Mouse (Mus musculus) MEL (cell line): ENCODE measurements around the gene Gfra4. TPM values are rescaled to one million over a fixed set of nuclear protein-coding genes. Genes with fewer than 3 reads are reported as not detected.

Experiments used
- DNase-seq: peaks from one replicate; pipeline ENCODE4 v3.0.0; 2011; ENCODE audit warnings: low read depth, low spot score
- H3K27ac ChIP-seq: 2 replicates; pipeline ENCODE4 v1.5.1; 2012; ENCODE audit warnings: low read depth, mild to moderate bottlenecking, control low read depth, low read length, moderate library complexity; ENCODE audit not compliant: control insufficient read depth
- H3K27me3 ChIP-seq, 2 experiments: fragments of 150-350 bp in 1 of 2; sonication (generic) in 1 of 2; 2 replicates each; pipeline ENCODE4 v1.6.1; 2012; ENCODE audit warnings: low read length in 2 of 2, mild to moderate bottlenecking in 2 of 2, improper control_type of control experiment in 1 of 2, moderate library complexity in 1 of 2; ENCODE audit not compliant: insufficient read depth in 2 of 2, control insufficient read depth in 1 of 2
- H3K36me3 ChIP-seq, 2 experiments: 2 replicates each; pipeline ENCODE4 v1.6.1; 2012 to 2014; ENCODE audit warnings: low read length in 2 of 2, improper control_type of control experiment in 1 of 2, inconsistent platforms in 1 of 2, mild to moderate bottlenecking in 1 of 2; ENCODE audit not compliant: insufficient read depth in 2 of 2, control insufficient read depth in 1 of 2
- H3K4me1 ChIP-seq, 2 experiments: fragments of 150-350 bp in 1 of 2; sonication (generic) in 1 of 2; 2 replicates each; pipeline ENCODE4 v1.6.1; 2012; ENCODE audit warnings: low read length in 2 of 2, improper control_type of control experiment in 1 of 2, mild to moderate bottlenecking in 1 of 2; ENCODE audit not compliant: insufficient read depth in 2 of 2, control insufficient read depth in 1 of 2
- H3K4me3 ChIP-seq, 2 experiments: fragments of 150-350 bp in 1 of 2; sonication (generic) in 1 of 2; 2 replicates each; pipeline ENCODE4 v1.5.1; 2012; ENCODE audit warnings: low read depth in 2 of 2, low read length in 2 of 2, mild to moderate bottlenecking in 2 of 2, moderate library complexity in 2 of 2, control low read depth in 1 of 2, improper control_type of control experiment in 1 of 2; ENCODE audit not compliant: control insufficient read depth in 1 of 2, insufficient read depth in 1 of 2
- H3K79me2 ChIP-seq: 2 replicates; pipeline ENCODE4 v1.6.1; 2012; ENCODE audit warnings: mild to moderate bottlenecking, low read length, moderate library complexity; ENCODE audit not compliant: control insufficient read depth, poor library complexity, insufficient read depth
- H3K9ac ChIP-seq: 2 replicates; pipeline ENCODE4 v1.6.1; 2012; ENCODE audit warnings: low read depth, mild to moderate bottlenecking, control low read depth, low read length, moderate library complexity; ENCODE audit not compliant: control insufficient read depth, poor library complexity, severe bottlenecking
- H3K9me3 ChIP-seq: fragments of 150-350 bp; sonication (generic); replicated peaks from 2 replicates; pipeline ENCODE4 v1.6.1; 2012; ENCODE audit warnings: mild to moderate bottlenecking, low read length, improper control_type of control experiment, moderate library complexity; ENCODE audit not compliant: insufficient read depth
- BHLHE40 ChIP-seq: IDR thresholded peaks from 2 replicates; pipeline ENCODE4 v1.6.1; 2012; ENCODE audit warnings: low read depth, mild to moderate bottlenecking, inconsistent platforms, low read length, improper control_type of control experiment, borderline replicate concordance
- ELF1 ChIP-seq: IDR thresholded peaks from 2 replicates; pipeline ENCODE4 v1.6.1; 2014; ENCODE audit warnings: low read depth, mild to moderate bottlenecking, inconsistent platforms, low read length, improper control_type of control experiment, moderate library complexity
- EP300 ChIP-seq, 2 experiments: IDR thresholded peaks; 2 replicates each; pipeline ENCODE4 v1.6.1; 2011; ENCODE audit warnings: improper control_type of control experiment in 2 of 2, low read length in 2 of 2, low read depth in 1 of 2, mild to moderate bottlenecking in 1 of 2
- ETS1 ChIP-seq: IDR thresholded peaks from 2 replicates; pipeline ENCODE4 v1.6.1; 2012; ENCODE audit warnings: low read depth, mild to moderate bottlenecking, inconsistent platforms, low read length, improper control_type of control experiment, moderate library complexity
- GABPA ChIP-seq: IDR thresholded peaks from 2 replicates; pipeline ENCODE4 v1.6.1; 2012; ENCODE audit warnings: low read depth, mild to moderate bottlenecking, inconsistent platforms, low read length, improper control_type of control experiment, moderate library complexity
- MAX ChIP-seq: IDR thresholded peaks from 2 replicates; pipeline ENCODE4 v1.6.1; 2011; ENCODE audit warnings: low read length, improper control_type of control experiment
- MAZ ChIP-seq: IDR thresholded peaks from 2 replicates; pipeline ENCODE4 v1.6.1; 2012; ENCODE audit warnings: low read depth, mild to moderate bottlenecking, inconsistent platforms, low read length, improper control_type of control experiment
- MYB ChIP-seq: IDR thresholded peaks from 2 replicates; pipeline ENCODE4 v1.6.1; 2011; ENCODE audit warnings: mild to moderate bottlenecking, low read depth, low read length, improper control_type of control experiment
- NRF1 ChIP-seq: IDR thresholded peaks from 2 replicates; pipeline ENCODE4 v1.6.1; 2014; ENCODE audit warnings: low read depth, mild to moderate bottlenecking, inconsistent platforms, low read length, improper control_type of control experiment, moderate library complexity; ENCODE audit not compliant: poor library complexity, insufficient read depth, severe bottlenecking
- POLR2AphosphoS2 ChIP-seq: IDR thresholded peaks from 2 replicates; pipeline ENCODE4 v1.6.1; 2011; ENCODE audit warnings: low read length, improper control_type of control experiment
- POLR2AphosphoS5 ChIP-seq: IDR thresholded peaks from 2 replicates; pipeline ENCODE4 v1.6.1; 2012; ENCODE audit warnings: low read depth, borderline replicate concordance, mild to moderate bottlenecking, inconsistent platforms, low read length, moderate library complexity, mixed read lengths
- TBP ChIP-seq: IDR thresholded peaks from 2 replicates; pipeline ENCODE4 v1.8.0; 2011; ENCODE audit warnings: low read depth, low read length, improper control_type of control experiment
- TCF12 ChIP-seq: IDR thresholded peaks from 2 replicates; pipeline ENCODE4 v1.6.1; 2014; ENCODE audit warnings: low read depth, mild to moderate bottlenecking, inconsistent platforms, low read length, improper control_type of control experiment, moderate library complexity
- UBTF ChIP-seq: IDR thresholded peaks from 2 replicates; pipeline ENCODE4 v1.6.1; 2012; ENCODE audit warnings: low read depth, mild to moderate bottlenecking, inconsistent platforms, low read length, improper control_type of control experiment, moderate library complexity, borderline replicate concordance; ENCODE audit not compliant: insufficient read depth
- polyA plus RNA-seq, 2 experiments: library from polyadenylated mRNA; stranded (reverse) in 1 of 2; unstranded in 1 of 2; fragments of >175 nt in 1 of 2; fragments of >200 nt in 1 of 2; gene quantifications; 2 replicates each; pipeline versions ENCODE4 v1.2.1 to v1.2.4; 2012; ENCODE audit warnings: low replicate concordance in 2 of 2, low read depth in 1 of 2; ENCODE audit not compliant: insufficient read length in 2 of 2, insufficient read depth in 1 of 2, missing spikeins in 1 of 2
- total RNA-seq: library from RNA; depleted of rRNA; stranded (reverse); fragments of 300-350 nt; gene quantifications from 2 replicates; pipeline ENCODE4 v1.2.3, GENCODE M21; 2012

The Gfra4 gene
- total and polyA plus RNA-seq, 3 experiments, result not detected

GRCm38 (mm10) chr2:131037226-131037990 is 5.5 kb downstream of the Gfra4 start:
- TF ChIP-seq TBP (no peak), MAZ (no peak), EP300 (IDR thresholded peaks at IDR 0.05; ENCODE audit: low read depth in 1 of 2, low read length in 2 of 2) (peak in 1 of 2 experiments; percentile 6; a peak in 1 of 4 replicates), TCF12 (peak; percentile 70; the same call in 1 of the 2 replicates), MYB (no peak), BHLHE40 (peak; percentile 52; the same call in 1 of the 2 replicates), POLR2AphosphoS2 (no peak), GABPA (no peak), POLR2AphosphoS5 (no peak), MAX (no peak), ELF1 (no peak), UBTF (no peak), NRF1 (peak; percentile 67; the same call in 1 of the 2 replicates), ETS1 (0 out of 2 replicates have a peak, but pooled peaks have one; percentile 31)
- H3K79me2 ChIP-seq, result no peaks in the 10 kb centered on the region
- H3K27ac ChIP-seq, result no peak overlapping the region
- H3K4me1 ChIP-seq, result no peaks in the 10 kb centered on the region
- no peaks in the 10 kb centered on the region for H3K27me3 ChIP-seq
- H3K9me3 ChIP-seq, result no peaks in the 10 kb centered on the region
- no peak overlapping the region for H3K9ac ChIP-seq
- no peaks in the 10 kb centered on the region for H3K36me3 ChIP-seq
- no peak overlapping the region for H3K4me3 ChIP-seq
- DNase-seq, result peak; percentile 28

GRCm38 (mm10) chr2:131036757-131037156 is 6.1 kb downstream of the Gfra4 start:
- H3K9ac ChIP-seq, result no peak overlapping the region
- TF ChIP-seq NRF1, result no peak

More at GRCm38 (mm10) chr2:131036757-131037156, 6.1 kb downstream of the Gfra4 start:
- H3K4me3 ChIP-seq, result no peak overlapping the region
- no peaks in the 10 kb centered on the region for H3K4me1 ChIP-seq
- H3K27ac ChIP-seq, result no peak overlapping the region
- no peaks in the 10 kb centered on the region for H3K27me3 ChIP-seq
- no peaks in the 10 kb centered on the region for H3K79me2 ChIP-seq
- no peaks in the 10 kb centered on the region for H3K9me3 ChIP-seq
- H3K36me3 ChIP-seq, result no peaks in the 10 kb centered on the region
- DNase-seq, result no peak
